Mouse (Mus musculus) fat pad, adult 2 months (tissue): ENCODE data around the gene Akp3.

ENCODE experiments used
- DNase-seq: peaks from one replicate; pipeline ENCODE4 v3.0.0-alpha.2; 2011; ENCODE audit warnings: low read depth, low spot score; ENCODE audit errors: extremely low read depth

Akp3 gene

GRCm38 (mm10) chr1:87124673-87125072, at the start of gene Akp3:
Gene Akp3, plus strand, starts transcription at chr1:87124973.
- DNase-seq, result no peak

GRCm38 (mm10) chr1:87086196-87086595, 38.6 kb upstream of the Akp3 start:
- no peak for DNase-seq

- no peak for DNase-seq
Observed at GRCm38 (mm10) chr1:87086964-87087363, 37.8 kb upstream of the Akp3 start.

- DNase-seq, result no peak
Observed at GRCm38 (mm10) chr1:87089251-87089650, 35.5 kb upstream of the Akp3 start.

DNA sequence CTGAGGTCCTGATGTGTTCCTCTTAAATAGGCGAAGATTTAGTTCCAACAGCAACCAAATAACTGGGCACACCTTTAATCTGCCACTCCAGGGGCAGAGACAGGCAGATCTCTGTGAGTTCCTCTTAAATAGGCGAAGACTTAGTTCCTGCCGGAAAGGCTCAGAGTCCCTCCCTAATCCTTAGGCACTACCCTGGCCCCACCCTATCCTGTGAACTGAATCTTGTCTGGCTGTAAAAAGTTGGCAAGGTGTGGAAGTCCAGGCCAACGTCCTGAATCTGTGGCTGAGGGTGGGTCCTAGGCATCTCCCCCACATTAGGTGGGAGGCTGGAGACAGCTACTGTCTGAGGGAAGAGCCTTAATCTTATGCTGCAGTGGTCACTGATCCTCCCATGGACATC, 34.9 kb upstream of the Akp3 start, which contains the start of gene Alppl2:
Gene Alppl2, minus strand, starts transcription at position 101 of the 400 bp plus-strand sequence.
- no peak for DNase-seq

DNA sequence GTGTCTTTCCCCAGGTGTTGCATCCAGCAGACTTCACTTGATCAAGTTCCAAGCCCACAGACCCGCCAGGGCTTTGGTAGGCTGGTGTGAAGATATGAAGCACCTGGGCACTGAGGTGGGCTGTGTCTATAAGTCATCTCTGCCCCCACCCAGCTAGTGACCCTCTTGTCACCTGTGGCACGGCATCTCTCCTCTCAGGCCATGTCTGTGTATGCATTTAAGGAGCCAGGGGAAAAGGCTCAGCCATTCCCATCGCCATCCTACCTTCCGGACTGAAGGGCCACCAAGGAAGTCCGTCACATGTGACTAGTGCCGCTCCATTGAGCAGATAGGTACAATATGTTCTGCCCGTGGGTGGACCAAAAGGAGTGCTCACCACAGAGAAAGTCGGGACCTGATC, 29.1 kb upstream of the Akp3 start:
- DNase-seq, result no peak

GRCm38 (mm10) chr1:87098358-87098975, 26.3 kb upstream of the Akp3 start:
- no peak for DNase-seq

DNA sequence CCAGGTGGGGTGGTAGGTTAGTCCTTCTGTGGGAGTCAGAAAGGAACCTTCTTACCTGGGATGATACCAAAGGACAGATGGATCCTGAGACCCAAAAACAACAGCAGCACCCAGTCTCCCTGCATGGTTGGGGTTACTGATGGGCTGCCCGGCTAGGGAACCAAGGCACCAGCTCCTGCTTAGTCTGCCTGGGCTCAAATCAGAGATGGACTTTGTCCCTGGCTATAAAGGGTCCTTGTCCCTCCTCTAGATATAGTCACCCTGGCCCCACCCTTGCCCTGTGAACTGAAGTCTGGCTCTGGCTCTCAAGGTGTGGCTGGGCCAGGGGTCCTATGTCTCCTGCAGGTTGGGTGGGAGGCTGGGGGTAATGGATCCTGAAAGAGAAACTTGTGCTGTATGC, 23.4 kb upstream of the Akp3 start, which contains the start of gene Alpi:
Gene Alpi, minus strand, starts transcription at position 196 of the 400 bp plus-strand sequence.
- no peak for DNase-seq

DNA sequence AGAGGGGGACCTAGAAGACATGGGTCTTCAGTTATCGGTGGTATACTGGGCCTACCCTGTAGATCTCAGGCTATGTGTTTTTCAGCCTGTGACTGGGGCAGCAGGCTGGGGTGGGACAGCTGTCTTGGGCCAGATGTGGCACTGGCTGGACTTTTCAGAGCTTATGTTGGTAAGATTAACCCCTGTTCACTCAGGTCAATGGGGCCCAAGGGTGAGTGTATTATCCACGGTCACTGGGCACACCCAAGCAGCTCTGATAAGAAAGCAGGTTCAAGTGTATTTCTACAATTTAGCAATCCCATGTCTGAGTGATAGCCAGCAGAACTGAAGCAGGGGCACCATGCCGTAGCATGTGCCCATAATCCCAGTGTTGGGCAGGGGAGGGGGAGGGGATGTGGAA, 22.7 kb upstream of the Akp3 start:
- DNase-seq, result no peak

DNA sequence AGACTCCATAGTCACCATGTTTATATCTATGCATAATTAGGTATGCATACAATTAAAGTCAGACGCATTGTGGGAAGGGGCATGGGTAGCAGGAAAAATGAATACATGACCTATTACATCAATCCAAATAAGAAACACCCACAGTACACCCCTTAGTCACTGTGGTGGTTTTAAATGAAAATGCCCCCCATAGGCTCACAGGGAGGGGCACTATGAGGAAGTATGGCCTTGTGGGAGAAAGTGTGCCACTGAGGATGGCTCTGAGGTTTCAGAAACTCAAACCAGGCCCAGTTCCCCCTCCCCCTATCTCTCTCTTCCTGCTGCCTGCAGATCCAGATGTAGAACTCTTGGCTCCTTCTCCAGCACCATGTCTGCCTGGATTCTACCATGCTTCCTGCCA, 20.8 kb upstream of the Akp3 start:
- no peak for DNase-seq

- no peak for DNase-seq
Observed at GRCm38 (mm10) chr1:87106536-87106935, 18.2 kb upstream of the Akp3 start.

GRCm38 (mm10) chr1:87108564-87108963, 16.2 kb upstream of the Akp3 start:
- no peak for DNase-seq

DNA sequence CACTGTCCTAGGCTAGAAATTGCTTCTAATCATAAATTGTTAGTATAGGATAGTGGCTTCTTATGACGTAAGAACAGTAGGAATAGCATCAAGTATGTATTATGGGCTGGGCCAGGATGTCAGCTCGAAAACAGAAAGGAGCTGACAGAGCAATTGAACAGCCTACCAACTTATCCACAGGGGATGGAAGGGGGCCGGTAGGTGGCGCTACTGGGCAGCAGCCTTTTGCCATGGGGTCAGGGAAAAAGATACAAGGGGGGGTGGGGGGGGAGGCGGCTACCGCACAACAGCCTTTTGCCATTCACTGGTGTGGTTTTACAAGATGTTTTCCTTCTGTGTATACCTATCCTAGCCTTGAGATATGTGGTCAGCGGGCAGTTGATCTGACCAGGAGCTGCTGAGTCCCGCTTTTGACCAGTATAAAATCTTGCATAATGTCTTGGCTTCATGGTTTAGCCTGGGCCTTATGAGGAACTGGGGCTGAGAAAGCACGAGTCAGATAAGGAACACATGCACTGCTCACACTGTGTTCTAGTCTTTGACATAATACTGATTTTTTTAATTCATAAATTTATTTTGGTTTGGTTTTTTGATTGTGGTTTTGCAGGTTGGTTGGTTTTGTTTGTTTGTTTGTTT, 12.9 kb upstream of the Akp3 start:
- no peak for DNase-seq

DNA sequence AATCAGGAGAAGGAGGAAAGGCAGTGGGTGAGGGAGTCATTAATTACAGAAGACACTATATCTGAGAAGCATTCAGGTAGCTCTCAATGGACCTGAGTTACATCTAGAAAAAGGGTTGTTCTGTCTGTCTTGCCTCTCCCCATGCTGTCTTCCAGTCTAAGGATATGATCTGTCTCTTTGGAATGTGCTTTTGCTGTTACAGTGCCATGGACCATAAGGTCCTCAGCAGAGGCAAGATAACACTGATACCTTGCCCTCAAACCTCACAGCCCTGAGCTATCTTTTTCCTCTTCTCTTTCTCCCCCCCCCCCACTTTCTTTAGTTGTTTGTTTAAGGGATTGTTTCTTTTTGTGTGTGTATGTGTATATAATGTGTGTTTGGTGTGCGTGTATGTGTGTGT, 10.0 kb upstream of the Akp3 start:
- no peak for DNase-seq

DNA sequence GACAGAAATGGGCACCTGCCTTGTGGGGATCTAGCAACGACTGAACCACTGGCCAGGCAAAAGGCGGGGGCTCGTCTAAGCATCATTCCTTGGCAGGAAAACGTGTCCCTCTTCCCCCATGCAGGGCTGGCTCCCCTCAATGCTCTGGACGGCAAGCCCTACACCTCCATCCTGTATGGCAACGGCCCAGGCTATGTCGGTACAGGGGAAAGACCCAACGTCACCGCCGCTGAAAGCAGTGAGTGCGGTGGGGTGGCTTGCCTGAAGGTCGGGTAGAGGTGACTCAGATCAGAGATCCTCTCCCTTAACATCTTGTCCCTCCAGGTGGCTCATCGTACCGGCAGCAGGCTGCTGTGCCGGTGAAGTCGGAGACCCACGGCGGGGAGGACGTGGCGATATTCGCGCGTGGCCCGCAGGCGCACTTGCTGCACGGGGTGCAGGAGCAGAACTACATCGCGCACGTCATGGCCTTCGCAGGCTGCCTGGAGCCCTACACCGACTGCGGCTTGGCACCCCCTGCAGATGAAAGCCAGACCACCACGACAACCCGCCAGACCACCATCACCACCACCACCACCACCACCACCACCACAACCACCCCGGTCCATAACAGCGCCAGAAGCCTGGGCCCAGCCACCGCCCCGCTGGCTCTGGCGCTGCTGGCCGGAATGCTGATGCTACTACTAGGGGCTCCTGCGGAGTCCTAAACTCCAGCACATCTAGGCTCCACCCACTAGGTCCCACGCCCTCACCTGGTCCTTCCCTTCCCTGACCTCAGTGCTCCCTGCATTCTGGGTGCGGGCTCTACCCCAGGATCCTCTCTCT, 2.6 kb downstream of the Akp3 start:
- DNase-seq, result no peak

DNA sequence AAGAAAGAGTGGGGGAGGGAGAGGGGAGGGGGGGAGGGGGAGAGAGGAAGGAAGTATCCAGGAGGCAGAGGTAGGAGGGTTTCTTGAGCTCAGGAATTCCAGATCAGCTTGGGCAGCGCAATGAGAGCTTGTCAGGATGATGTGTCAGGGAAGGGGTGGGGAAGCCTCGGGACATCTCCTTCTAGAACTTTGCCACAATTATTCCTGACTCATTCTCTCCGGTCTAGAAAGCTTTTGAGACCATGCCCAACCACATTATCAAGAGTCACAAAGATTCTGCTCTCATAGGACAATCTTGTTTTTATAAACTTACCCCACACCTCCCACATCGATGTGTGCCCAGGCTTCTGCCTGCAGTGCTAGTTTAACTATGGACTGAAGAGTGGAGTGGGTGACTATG, 7.0 kb downstream of the Akp3 start:
- DNase-seq, result no peak

GRCm38 (mm10) chr1:87141550-87141949, 16.8 kb downstream of the Akp3 start:
- no peak for DNase-seq

- no peak for DNase-seq
Observed at GRCm38 (mm10) chr1:87142456-87142855, 17.7 kb downstream of the Akp3 start.

- no peak for DNase-seq
Observed at GRCm38 (mm10) chr1:87143141-87143540, 18.4 kb downstream of the Akp3 start.

- no peak for DNase-seq
Observed at GRCm38 (mm10) chr1:87149422-87149821, 24.6 kb downstream of the Akp3 start.

- no peak for DNase-seq
Observed at GRCm38 (mm10) chr1:87151286-87151685, 26.5 kb downstream of the Akp3 start.
